Mouse (Mus musculus): ENCODE data around the gene Robo1. TPM values are rescaled to one million over a fixed set of nuclear protein-coding genes. Genes with fewer than 3 reads are reported as not detected.

Robo1 gene
- polyA plus RNA-seq, 1 experiment from 2014 or later = 4.7 TPM

- Histone ChIP-seq H3K27me3 (no peaks in the 10 kb centered on the region), H3K9me3 (replicated peaks) (no peaks in the 10 kb centered on the region), H3K27ac (replicated peaks) (no peak overlapping the region), H3K4me2 (no peak overlapping the region), H3K9ac (no peak overlapping the region), H3K4me1 (replicated peaks) (no peaks in the 10 kb centered on the region), H3K36me3 (replicated peaks) (no peaks in the 10 kb centered on the region), H3K4me3 (replicated peaks) (no peak overlapping the region)
- WGBS (ENCODE audit: insufficient replicate concordance) = 81% methylated on average over 6 of the region's 6 CpGs
- no peak for ATAC-seq (ENCODE audit: insufficient read depth)
Observed at GRCm38 (mm10) chr16:73072883-73073282, 764.8 kb downstream of the Robo1 start.

- no peaks in the 10 kb centered on the region for H3K36me3 ChIP-seq (replicated peaks)
- H3K27ac ChIP-seq (replicated peaks) = no peak overlapping the region
- no peak overlapping the region for H3K9ac ChIP-seq
- no peak for ATAC-seq (ENCODE audit: insufficient read depth)
- H3K4me1 ChIP-seq (replicated peaks) = no peaks in the 10 kb centered on the region
- no peak overlapping the region for H3K4me2 ChIP-seq
- WGBS (ENCODE audit: insufficient replicate concordance) = 58% methylated on average over 4 of the region's 4 CpGs
- no peaks in the 10 kb centered on the region for H3K9me3 ChIP-seq (replicated peaks)
- H3K27me3 ChIP-seq = no peaks in the 10 kb centered on the region
- H3K4me3 ChIP-seq (replicated peaks) = no peak overlapping the region
Observed at GRCm38 (mm10) chr16:73082420-73082819, 774.3 kb downstream of the Robo1 start.

- WGBS (ENCODE audit: insufficient replicate concordance) = 51% methylated on average over 2 of the region's 2 CpGs
- Histone ChIP-seq H3K27ac (replicated peaks) (no peak overlapping the region), H3K4me2 (no peak overlapping the region), H3K9ac (no peak overlapping the region), H3K36me3 (replicated peaks) (no peaks in the 10 kb centered on the region), H3K4me3 (replicated peaks) (no peak overlapping the region), H3K4me1 (replicated peaks) (no peaks in the 10 kb centered on the region), H3K27me3 (no peaks in the 10 kb centered on the region), H3K9me3 (replicated peaks) (no peaks in the 10 kb centered on the region)
- no peak for ATAC-seq (ENCODE audit: insufficient read depth)
Observed at GRCm38 (mm10) chr16:73083077-73083476, 775.0 kb downstream of the Robo1 start.

Data from liver, embryonic 15.5 days (tissue).